In the genomic region with DNA sequence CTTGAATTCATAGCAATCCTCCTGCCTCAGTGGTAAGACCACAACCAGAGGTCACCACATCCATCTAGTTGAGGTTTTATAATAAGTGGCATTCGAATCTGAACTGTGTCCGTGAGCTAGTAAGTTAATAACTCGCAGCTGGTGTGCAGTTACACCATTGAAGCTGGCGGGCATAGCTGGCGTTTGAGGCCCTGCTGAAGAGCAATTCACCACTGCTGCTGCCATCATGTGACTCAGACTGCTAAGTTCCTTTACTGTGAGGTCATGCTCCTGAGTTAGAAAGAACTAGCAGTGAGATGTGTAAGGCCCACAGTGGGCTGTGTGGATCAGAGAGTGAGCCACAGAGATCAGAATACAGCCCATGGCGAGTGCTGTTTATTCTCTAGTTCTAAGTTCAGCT, we compare ENCODE assay signal across 12 mouse cellular contexts. TPM values are rescaled to one million over a fixed set of nuclear protein-coding genes. Genes with fewer than 3 reads are reported as not detected.
DNase-seq lines count a peak whose midpoint lies in the region; ATAC-seq lines count a peak whose summit lies in the region.
"Had no signal": no experiment of that assay in that cellular context is flagged by ENCODE, and none has a peak within 500 bp of the region (broad histone marks: within the 10 kb centered on the region; RNA-seq: fewer than 3 reads in every experiment).

No protein-coding gene starts in this region.

- peak; percentile 64 for DNase-seq in gastrocnemius, adult 18-20 months (ENCODE audit: low spot score)
- DNase-seq in gastrocnemius, postnatal 36 days: no peak
- DNase-seq in gastrocnemius, postnatal 25 days: peak; percentile 53
- DNase-seq in heart, postnatal 4 days: peak; percentile 53
- no peak for DNase-seq in right cerebral cortex, postnatal 36 days (ENCODE audit: low spot score in 2 of 2)
- DNase-seq: cerebellum, adult 9-11 months; liver, embryonic 13.5 days; spleen, adult 18-20 months had no signal

- H3K36me3 ChIP-seq in macrophage (ENCODE audit: inconsistent target): no peaks in the 10 kb centered on the region
- H3K36me3 ChIP-seq in forebrain, embryonic 16.5 days (ENCODE audit: control insufficient read depth, insufficient read depth): no peaks in the 10 kb centered on the region
- H3K36me3 ChIP-seq: liver, embryonic 13.5 days had no signal

- intact Hi-C loops in gastrocnemius, postnatal 36 days (cut with DNase I): no loop called here

- no peak overlapping the region for H3K4me3 ChIP-seq in macrophage (ENCODE audit: inconsistent target)
- no peak overlapping the region for H3K4me3 ChIP-seq in forebrain, embryonic 16.5 days (replicated peaks; ENCODE audit: low read length)
- H3K4me3 ChIP-seq: liver, embryonic 13.5 days had no signal

- ATAC-seq in cerebellum, adult (ENCODE audit: insufficient number of reproducible peaks, low FRiP score, low TSS enrichment): no peak
- no peak for ATAC-seq in forebrain, embryonic 16.5 days
- ATAC-seq: CD4-positive, CD25-positive, alpha-beta regulatory T cell, adult 4 months had no signal

- H3K4me1 ChIP-seq in forebrain, embryonic 16.5 days (replicated peaks; ENCODE audit: control insufficient read depth, insufficient read depth, low read length): no peaks in the 10 kb centered on the region
- H3K4me1 ChIP-seq: liver, embryonic 13.5 days had no signal

- no peaks in the 10 kb centered on the region for H3K9me3 ChIP-seq in forebrain, embryonic 16.5 days (ENCODE audit: control insufficient read depth, low read length)
- H3K9me3 ChIP-seq: liver, embryonic 13.5 days had no signal

- no peak overlapping the region for H3K4me2 ChIP-seq in forebrain, embryonic 16.5 days (ENCODE audit: low read length)
- H3K4me2 ChIP-seq: liver, embryonic 13.5 days had no signal

- H3K79me2 ChIP-seq in macrophage (ENCODE audit: inconsistent target): no peaks in the 10 kb centered on the region

- no peak overlapping the region for H3K9ac ChIP-seq in forebrain, embryonic 16.5 days (replicated peaks; ENCODE audit: low read depth, low read length)
- H3K9ac ChIP-seq: liver, embryonic 13.5 days had no signal

- H3K27ac ChIP-seq in macrophage: peak overlapping the region; percentile 7; the same call in 1 of the 2 replicates
- H3K27ac ChIP-seq in forebrain, embryonic 16.5 days (ENCODE audit: low read length): no peak overlapping the region
- H3K27ac ChIP-seq: liver, embryonic 13.5 days had no signal

- H3K27me3 ChIP-seq in forebrain, embryonic 16.5 days (replicated peaks; ENCODE audit: control insufficient read depth, insufficient read depth, low read length): no peaks in the 10 kb centered on the region
- H3K27me3 ChIP-seq: liver, embryonic 13.5 days had no signal

- WGBS in macrophage (ENCODE audit: missing documents): 86% methylated on average over 6 of the region's 6 CpGs
- WGBS in forebrain, embryonic 16.5 days: 68% methylated on average over 6 of the region's 6 CpGs

RNA-seq across cellular contexts. Expression of gene Cfl2, which starts 12.0 kb away (rescaled TPM):
- total RNA-seq in gastrocnemius, adult 18-20 months (2021): 100 to 1,000 TPM; 462 to 524 TPM
- total RNA-seq in gastrocnemius, postnatal 36 days (2021): 100 to 1,000 TPM; 399 to 476 TPM
- total RNA-seq in gastrocnemius, postnatal 25 days (2021): 100 to 1,000 TPM; 511 to 548 TPM
- total RNA-seq in heart, postnatal 4 days (2021): 100 to 1,000 TPM; 509 to 516 TPM
- total RNA-seq in macrophage (2018; cell fraction: chromatin; rRNA removed): 10 to 100 TPM in 25 of 26 experiments, 1 to 10 TPM in 1; 9.6 to 67.4 (median 33.6) TPM
- total RNA-seq in macrophage (2018; cell fraction: cytosol; rRNA removed): 10 to 100 TPM; 16.2 to 23.6 (median 19.2) TPM
- 10 to 100 TPM in 25 of 26 experiments, 1 to 10 TPM in 1; 8.0 to 84.5 (median 39.9) TPM for total RNA-seq in macrophage (2018; cell fraction: nucleus; rRNA removed)
- polyA plus RNA-seq in macrophage (2018): 21.0 to 27.8 TPM (median 21.9 TPM) in 3 replicates
- 327 and 356 TPM in 2 replicates for polyA plus RNA-seq in forebrain, embryonic 16.5 days (2015; fragmentation: Nextera tagmentation; extraction: Ambion mirVana)

Comparison
In these comparisons a context has a peak if more than half of its experiments do, and no peak if none do; other contexts are left out.
1. DNase-seq: peak in gastrocnemius, adult 18-20 months (single experiment), gastrocnemius, postnatal 25 days (single experiment) and heart, postnatal 4 days (single experiment); none in gastrocnemius, postnatal 36 days (0 of 2) and right cerebral cortex, postnatal 36 days (0 of 2).